Mouse (Mus musculus) thymus, adult 2 months (tissue): Measurements from ENCODE around the gene Palld. TPM values are rescaled to one million over a fixed set of nuclear protein-coding genes. Genes with fewer than 3 reads are reported as not detected.

Experiments used
- DNase-seq: peaks from one replicate; pipeline ENCODE4 v3.0.0; 2021
- H3K27ac ChIP-seq: fragments of 200-500 bp; 2 replicates; pipeline ENCODE4 v1.5.1; 2012; ENCODE audit warnings: low read length, control low read depth; ENCODE audit not compliant: control insufficient read depth, insufficient read depth
- H3K27me3 ChIP-seq: fragments of 200-500 bp; 2 replicates; pipeline ENCODE4 v1.6.1; 2012; ENCODE audit warnings: mild to moderate bottlenecking, low read length, moderate library complexity, mixed read lengths; ENCODE audit not compliant: control insufficient read depth, insufficient read depth
- H3K36me3 ChIP-seq: fragments of 200-500 bp; 2 replicates; pipeline ENCODE4 v1.6.1; 2012; ENCODE audit warnings: mild to moderate bottlenecking, low read length, moderate library complexity; ENCODE audit not compliant: control insufficient read depth, insufficient read depth
- H3K4me1 ChIP-seq: fragments of 200-500 bp; replicated peaks from 2 replicates; pipeline ENCODE4 v1.6.1; 2012; ENCODE audit warnings: low read length; ENCODE audit not compliant: control insufficient read depth, insufficient read depth
- H3K4me3 ChIP-seq: fragments of 200-500 bp; 2 replicates; pipeline ENCODE4 v1.5.1; 2012; ENCODE audit warnings: mild to moderate bottlenecking, low read length, control low read depth, moderate library complexity; ENCODE audit not compliant: control insufficient read depth, insufficient read depth
- CTCF ChIP-seq: fragments of 200-500 bp; IDR thresholded peaks from 2 replicates; pipeline ENCODE4 v1.5.1; 2012; ENCODE audit warnings: mild to moderate bottlenecking, control low read depth, low read length, moderate library complexity, borderline replicate concordance; ENCODE audit not compliant: control insufficient read depth, poor library complexity, insufficient read depth; ENCODE audit errors: extremely low read depth
- POLR2A ChIP-seq: fragments of 200-500 bp; IDR thresholded peaks from 2 replicates; pipeline ENCODE4 v1.6.1; 2012; ENCODE audit warnings: mild to moderate bottlenecking, low read length, control low read depth, moderate library complexity; ENCODE audit not compliant: control insufficient read depth, poor library complexity, insufficient read depth; ENCODE audit errors: extremely low read depth
- WGBS: fragments of 180-500 bp; shearing (Covaris S2); methylation state at CpG from one replicate; pipeline ENCODE4 v1.1.7; 2018; 5-methylcytosine and 5-hydroxymethylcytosine counted together
- polyA plus RNA-seq: library from polyadenylated mRNA; depleted of rRNA; stranded (reverse); fragments of >200 nt; gene quantifications from 2 replicates; pipeline ENCODE4 v1.2.3, GENCODE M21; 2012

The Palld gene
- polyA plus RNA-seq, 1 experiment, result 10.6 TPM

- H3K27ac ChIP-seq, result no peak overlapping the region
- no peaks in the 10 kb centered on the region for H3K36me3 ChIP-seq
- no peaks in the 10 kb centered on the region for H3K4me1 ChIP-seq
- H3K27me3 ChIP-seq, result no peaks in the 10 kb centered on the region
- DNase-seq, result no peak
- H3K4me3 ChIP-seq, result no peak overlapping the region
- no peak for TF ChIP-seq POLR2A
- no peak for TF ChIP-seq CTCF
- 96% methylated on average over 4 of the region's 4 CpGs for WGBS
Measured at GRCm38 (mm10) chr8:61559979-61560378, 342.5 kb downstream of the Palld start.

GRCm38 (mm10) chr8:61559450-61559849, 343.0 kb downstream of the Palld start:
- no peak for TF ChIP-seq POLR2A
- TF ChIP-seq CTCF, result no peak
- Histone ChIP-seq H3K36me3 (no peaks in the 10 kb centered on the region), H3K4me3 (no peak overlapping the region), H3K27me3 (no peaks in the 10 kb centered on the region), H3K4me1 (no peaks in the 10 kb centered on the region), H3K27ac (no peak overlapping the region)
- DNase-seq, result no peak
- 96% methylated on average over 5 of the region's 5 CpGs for WGBS

- Histone ChIP-seq H3K27me3 (no peaks in the 10 kb centered on the region), H3K4me1 (no peaks in the 10 kb centered on the region), H3K4me3 (no peak overlapping the region), H3K36me3 (no peaks in the 10 kb centered on the region), H3K27ac (no peak overlapping the region)
- no peak for DNase-seq
- WGBS, result 65% methylated on average over 12 of the region's 12 CpGs
- TF ChIP-seq CTCF (no peak), POLR2A (no peak)
Measured at GRCm38 (mm10) chr8:61558051-61558846, 344.2 kb downstream of the Palld start.

- no peak for DNase-seq
- no peak overlapping the region for H3K27ac ChIP-seq
- H3K36me3 ChIP-seq, result no peaks in the 10 kb centered on the region
- H3K27me3 ChIP-seq, result no peaks in the 10 kb centered on the region
- TF ChIP-seq POLR2A, result no peak
- TF ChIP-seq CTCF, result no peak
- no peaks in the 10 kb centered on the region for H3K4me1 ChIP-seq
- no peak overlapping the region for H3K4me3 ChIP-seq
Measured at GRCm38 (mm10) chr8:61557036-61557435, 345.5 kb downstream of the Palld start.

GRCm38 (mm10) chr8:61556219-61556618, 346.3 kb downstream of the Palld start:
- Histone ChIP-seq H3K27me3 (no peaks in the 10 kb centered on the region), H3K27ac (no peak overlapping the region), H3K36me3 (no peaks in the 10 kb centered on the region), H3K4me3 (no peak overlapping the region), H3K4me1 (no peaks in the 10 kb centered on the region)
- no peak for DNase-seq
- no peak for TF ChIP-seq POLR2A
- TF ChIP-seq CTCF, result no peak
- 89% methylated on average over 8 of the region's 8 CpGs for WGBS

- H3K27me3 ChIP-seq, result no peaks in the 10 kb centered on the region
- no peak overlapping the region for H3K27ac ChIP-seq
- WGBS, result 96% methylated on average over 6 of the region's 6 CpGs
- H3K4me1 ChIP-seq, result no peaks in the 10 kb centered on the region
- no peaks in the 10 kb centered on the region for H3K36me3 ChIP-seq
- no peak for DNase-seq
- no peak for TF ChIP-seq CTCF
- H3K4me3 ChIP-seq, result no peak overlapping the region
Measured at GRCm38 (mm10) chr8:61555343-61555742, 347.1 kb downstream of the Palld start.

- H3K36me3 ChIP-seq, result no peaks in the 10 kb centered on the region
- H3K27me3 ChIP-seq, result no peaks in the 10 kb centered on the region
- 89% methylated on average over 8 of the region's 8 CpGs for WGBS
- no peaks in the 10 kb centered on the region for H3K4me1 ChIP-seq
- TF ChIP-seq CTCF (no peak), POLR2A (no peak)
- no peak for DNase-seq
- H3K4me3 ChIP-seq, result no peak overlapping the region
- H3K27ac ChIP-seq, result no peak overlapping the region
Measured at GRCm38 (mm10) chr8:61552755-61553402, 349.6 kb downstream of the Palld start.
